Mouse (Mus musculus) heart, postnatal 10 days (tissue): ENCODE results near the gene Sdk2. TPM values are rescaled to one million over a fixed set of nuclear protein-coding genes. Genes with fewer than 3 reads are reported as not detected.

Source experiments
- DNase-seq, 2 experiments: peaks; one replicate each; pipeline ENCODE4 v3.0.0; 2021
- intact Hi-C: fragments of 180-260 bp; cut with DNase I; formaldehyde crosslinking; loops from one replicate; pipeline ENCODE4 v1.15.1; 2025
- total RNA-seq, 2 experiments: library from RNA; stranded (reverse); gene quantifications; 2 replicates each; pipeline ENCODE4 v1.2.3; 2021

Sdk2 gene
- total RNA-seq, 2 experiments from 2014 or later, result 5.0 to 5.3 TPM

DNA sequence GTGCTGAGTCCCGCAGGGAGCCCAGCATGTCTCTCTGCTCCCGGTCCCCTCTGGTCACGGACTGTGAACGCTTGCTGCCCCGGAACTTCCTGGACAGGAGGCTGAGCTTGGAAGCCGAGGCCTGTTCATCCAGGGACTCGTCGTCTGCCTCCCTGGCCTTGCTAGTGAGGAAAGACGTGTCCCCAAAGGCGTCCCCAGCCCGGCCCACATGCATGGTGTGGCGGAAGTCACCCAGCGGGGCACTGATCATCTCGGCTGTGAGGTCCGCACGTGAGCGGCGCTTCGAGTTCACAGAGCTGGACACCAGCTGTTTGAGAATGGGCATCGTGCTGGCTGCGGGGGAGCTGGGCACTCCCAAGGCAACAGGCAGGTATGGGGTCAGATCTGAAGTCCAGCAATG lies 337.6 kb downstream of the Sdk2 start:
- DNase-seq, result no peak
- intact Hi-C loops, result no loop called here

DNA sequence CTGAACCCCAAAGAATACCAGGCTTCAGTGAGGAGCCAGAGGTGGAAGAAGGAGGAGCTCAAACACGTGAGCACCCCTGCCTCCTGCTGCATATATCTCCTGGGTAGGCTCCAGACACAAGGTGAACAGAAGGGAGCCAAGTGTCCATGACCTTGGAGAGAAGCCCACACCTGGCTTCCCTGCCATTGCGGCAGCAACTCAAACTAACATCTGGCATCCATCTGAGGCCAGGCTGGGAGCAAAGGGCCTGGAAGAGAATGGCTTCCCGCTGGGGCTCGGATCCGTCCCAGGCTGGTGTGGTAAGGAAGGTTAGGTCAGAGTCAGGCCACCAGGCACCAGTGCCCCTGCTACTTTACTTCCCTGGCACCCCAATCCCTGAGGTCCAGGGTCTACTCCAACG lies 338.9 kb downstream of the Sdk2 start:
- intact Hi-C loops, result no loop called here
- no peak for DNase-seq

- no peak for DNase-seq
- intact Hi-C loops, result no loop called here
Observed at GRCm38 (mm10) chr11:113726994-113727888, 339.6 kb downstream of the Sdk2 start.
